10 mouse cellular contexts compared by ENCODE assay signal in the genomic region with DNA sequence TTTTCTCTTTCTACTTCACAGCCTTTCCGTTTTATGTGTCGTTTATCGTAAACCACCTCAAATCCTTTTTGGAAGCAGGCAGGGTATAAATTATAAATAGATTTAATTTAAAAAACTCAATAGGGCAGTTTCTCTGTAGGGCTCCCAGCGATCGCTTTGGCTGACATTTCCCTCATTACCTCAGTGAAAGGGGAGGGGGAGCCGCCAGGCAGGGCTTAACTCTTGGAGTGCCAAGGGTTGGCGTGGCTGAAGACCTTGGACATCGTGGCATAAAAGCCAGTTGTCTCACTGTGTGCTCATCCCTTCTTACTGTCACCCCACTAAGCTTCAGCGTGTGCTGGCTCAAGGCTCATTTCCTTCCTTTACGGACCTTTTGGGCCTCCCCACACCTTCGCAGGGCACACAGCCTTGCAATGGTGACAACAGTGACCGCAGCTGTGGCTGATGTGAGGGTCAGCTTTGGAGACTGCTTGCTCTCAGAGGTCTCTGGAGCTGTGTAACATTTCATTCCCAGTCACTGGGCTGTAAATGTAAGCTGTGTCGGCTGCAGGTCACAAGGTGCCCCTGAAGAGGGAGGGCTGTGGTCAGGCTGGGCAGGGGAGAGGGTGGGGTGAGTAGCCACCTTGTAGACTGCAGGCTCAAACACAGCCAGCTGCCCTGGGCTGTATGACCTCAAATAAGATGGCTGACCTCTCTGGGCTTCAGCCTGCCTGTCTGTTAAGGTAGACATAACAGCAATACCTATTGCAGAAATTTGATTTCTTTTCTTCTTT.
DNase-seq lines count a peak whose midpoint lies in the region; ATAC-seq lines count a peak whose summit lies in the region.
"Had no signal": no experiment of that assay in that cellular context is flagged by ENCODE, and none has a peak within 500 bp of the region (broad histone marks: within the 10 kb centered on the region; RNA-seq: fewer than 3 reads in every experiment).

No protein-coding gene starts in this region.

- 0 out of 2 replicates have a peak, but pooled peaks cover 3% of the 10 kb centered on the region for H3K9me3 ChIP-seq in liver, embryonic 12.5 days (replicated peaks)
- no peaks in the 10 kb centered on the region for H3K9me3 ChIP-seq in hindbrain, embryonic 14.5 days (ENCODE audit: control insufficient read depth, low read length)
- H3K9me3 ChIP-seq in limb, embryonic 10.5 days (replicated peaks), result no peaks in the 10 kb centered on the region
- no peaks in the 10 kb centered on the region for H3K9me3 ChIP-seq in neural tube, embryonic 15.5 days (replicated peaks)

- no peak overlapping the region for H3K9ac ChIP-seq in liver, embryonic 12.5 days
- H3K9ac ChIP-seq in hindbrain, embryonic 14.5 days, result no peak overlapping the region
- H3K9ac ChIP-seq in neural tube, embryonic 15.5 days (replicated peaks), result no peak overlapping the region

- WGBS in liver, embryonic 12.5 days (ENCODE audit: insufficient replicate concordance), result 54% methylated on average over 13 of the region's 13 CpGs
- 34% methylated on average over 13 of the region's 13 CpGs for WGBS in hindbrain, embryonic 14.5 days
- WGBS in limb, embryonic 10.5 days, result 21% methylated on average over 13 of the region's 13 CpGs
- WGBS in neural tube, embryonic 15.5 days, result 32% methylated on average over 13 of the region's 13 CpGs

- H3K36me3 ChIP-seq in liver, embryonic 12.5 days, result no peaks in the 10 kb centered on the region
- H3K36me3 ChIP-seq in hindbrain, embryonic 14.5 days (replicated peaks; ENCODE audit: control insufficient read depth, insufficient read depth), result no peaks in the 10 kb centered on the region
- H3K36me3 ChIP-seq in limb, embryonic 10.5 days, result no peaks in the 10 kb centered on the region
- H3K36me3 ChIP-seq in neural tube, embryonic 15.5 days, result no peaks in the 10 kb centered on the region

- H3K4me2 ChIP-seq in liver, embryonic 12.5 days, result no peak overlapping the region
- H3K4me2 ChIP-seq in hindbrain, embryonic 14.5 days (replicated peaks), result no peak overlapping the region
- H3K4me2 ChIP-seq in neural tube, embryonic 15.5 days, result peak overlapping the region; percentile 20; the same call in 1 of the 2 replicates

- 0 out of 2 replicates have a peak, but pooled peaks have one; percentile 43 for ATAC-seq in liver, embryonic 12.5 days
- peak; percentile 41 for ATAC-seq in hindbrain, embryonic 14.5 days (ENCODE audit: low FRiP score)
- ATAC-seq in neural tube, embryonic 15.5 days (ENCODE audit: low FRiP score), result peak; percentile 33; the same call in 1 of the 2 replicates

- no peak overlapping the region for H3K27ac ChIP-seq in liver, embryonic 12.5 days
- H3K27ac ChIP-seq in hindbrain, embryonic 14.5 days, result peak overlapping the region; percentile 32; the same call in 1 of the 2 replicates
- peak overlapping the region; percentile 81 for H3K27ac ChIP-seq in limb, embryonic 10.5 days
- no peak overlapping the region for H3K27ac ChIP-seq in neural tube, embryonic 15.5 days (replicated peaks)

- no peaks in the 10 kb centered on the region for H3K4me1 ChIP-seq in liver, embryonic 12.5 days
- peaks cover 21% of the 10 kb centered on the region for H3K4me1 ChIP-seq in hindbrain, embryonic 14.5 days (replicated peaks; ENCODE audit: control insufficient read depth, insufficient read depth, low read length)
- H3K4me1 ChIP-seq in limb, embryonic 10.5 days, result peaks cover 35% of the 10 kb centered on the region
- H3K4me1 ChIP-seq in neural tube, embryonic 15.5 days, result peaks cover 33% of the 10 kb centered on the region
- H3K4me1 ChIP-seq: megakaryocyte, embryonic 14.5 days had no signal

- H3K4me3 ChIP-seq in liver, embryonic 12.5 days, result no peak overlapping the region
- no peak overlapping the region for H3K4me3 ChIP-seq in hindbrain, embryonic 14.5 days (replicated peaks; ENCODE audit: low read length)
- H3K4me3 ChIP-seq in limb, embryonic 10.5 days, result peak overlapping the region; percentile 27
- H3K4me3 ChIP-seq in neural tube, embryonic 15.5 days (replicated peaks), result no peak overlapping the region
- H3K4me3 ChIP-seq: megakaryocyte, embryonic 14.5 days had no signal

- H3K27me3 ChIP-seq in liver, embryonic 12.5 days (replicated peaks), result no peaks in the 10 kb centered on the region
- H3K27me3 ChIP-seq in hindbrain, embryonic 14.5 days (ENCODE audit: control insufficient read depth, insufficient read depth, low read length), result no peaks in the 10 kb centered on the region
- H3K27me3 ChIP-seq in limb, embryonic 10.5 days (ENCODE audit: low read depth, poor library complexity, severe bottlenecking), result no peaks in the 10 kb centered on the region
- H3K27me3 ChIP-seq in neural tube, embryonic 15.5 days (replicated peaks), result no peaks in the 10 kb centered on the region

- DNase-seq in liver (no peak), MN1 (ENCODE audit: low spot score) (no peak)
- peak; percentile 58 for DNase-seq in hindbrain, embryonic 14.5 days (ENCODE audit: low spot score)
- DNase-seq in limb, embryonic 10.5 days (ENCODE audit: low spot score), result peak; percentile 49
- no peak for DNase-seq in frontal cortex, postnatal 36 days (ENCODE audit: low spot score in 2 of 2)
- no peak for DNase-seq in ovary, postnatal 36 days (ENCODE audit: low spot score)
- DNase-seq: thymus, postnatal 14 days had no signal

Comparison
In these comparisons a context has a peak if more than half of its experiments do, and no peak if none do; other contexts are left out.
1. H3K27ac ChIP-seq: peak in hindbrain, embryonic 14.5 days (single experiment) and limb, embryonic 10.5 days (single experiment); none in liver, embryonic 12.5 days (single experiment) and neural tube, embryonic 15.5 days (single experiment).
2. DNase-seq: peak in hindbrain, embryonic 14.5 days (single experiment) and limb, embryonic 10.5 days (single experiment); none in liver (single experiment), MN1 (single experiment), frontal cortex, postnatal 36 days (0 of 2) and ovary, postnatal 36 days (single experiment).
3. Peak in every context shown above with its lines, with median percentiles within 50 percentile points of each other: ATAC-seq.